Mouse (Mus musculus) left cerebral cortex, adult 18-20 months (tissue): ENCODE results near the gene Dmwd. TPM values are rescaled to one million over a fixed set of nuclear protein-coding genes. Genes with fewer than 3 reads are reported as not detected.

Source experiments
- DNase-seq, 2 experiments: peaks; one replicate each; pipeline ENCODE4 v3.0.0; 2021 to 2022; ENCODE audit warnings: low spot score in 2 of 2, mixed read lengths in 1 of 2
- total RNA-seq, 2 experiments: library from RNA; stranded (reverse); gene quantifications; 2 replicates each; pipeline ENCODE4 v1.2.3; 2021

The Dmwd gene
- total RNA-seq, 2 experiments from 2014 or later = 143 TPM

GRCm38 (mm10) chr7:19093537-19094385, 17.7 kb downstream of the Dmwd start:
- peak; percentile 70 to 81 for DNase-seq

- DNase-seq = peak in 1 of 2 experiments; percentile 47
These were observed 18.4 kb downstream of the Dmwd start, which contains the start of gene Six5 for GRCm38 (mm10) chr7:19094471-19094825. Gene Six5 (plus strand): TSS chr7:19094594.

GRCm38 (mm10) chr7:19094826-19095750, 19.1 kb downstream of the Dmwd start:
- peak in 1 of 2 experiments; percentile 43 for DNase-seq

- DNase-seq = no peak
These were observed 19.7 kb downstream of the Dmwd start for GRCm38 (mm10) chr7:19095751-19096110.

GRCm38 (mm10) chr7:19096421-19096976, 20.5 kb downstream of the Dmwd start:
- no peak for DNase-seq

GRCm38 (mm10) chr7:19097217-19097616, 21.2 kb downstream of the Dmwd start:
- no peak for DNase-seq

- no peak for DNase-seq
These were observed 21.8 kb downstream of the Dmwd start for GRCm38 (mm10) chr7:19097863-19098262.

- DNase-seq = no peak
These were observed 22.8 kb downstream of the Dmwd start for GRCm38 (mm10) chr7:19098811-19099210.

- no peak for DNase-seq
These were observed 24.3 kb downstream of the Dmwd start for GRCm38 (mm10) chr7:19100290-19100689.

- DNase-seq = no peak
These were observed 27.7 kb downstream of the Dmwd start for GRCm38 (mm10) chr7:19103741-19104140.

GRCm38 (mm10) chr7:19104486-19104885, 28.5 kb downstream of the Dmwd start:
- no peak for DNase-seq

GRCm38 (mm10) chr7:19107436-19107835, 31.4 kb downstream of the Dmwd start:
- no peak for DNase-seq

GRCm38 (mm10) chr7:19109565-19109964, 33.5 kb downstream of the Dmwd start:
- DNase-seq = no peak

- DNase-seq = peak; percentile 34 to 37
These were observed 42.2 kb downstream of the Dmwd start, which contains the start of gene Gm4969 for GRCm38 (mm10) chr7:19118028-19118771. Gene Gm4969 (minus strand): TSS chr7:19118368.

GRCm38 (mm10) chr7:19119083-19119482, 43.1 kb downstream of the Dmwd start:
- DNase-seq = no peak

- DNase-seq = peak; percentile 90 to 94
These were observed 43.8 kb downstream of the Dmwd start, which contains the start of gene Fbxo46 for GRCm38 (mm10) chr7:19119631-19120429. Gene Fbxo46 (plus strand): TSS chr7:19119859.

- DNase-seq = no peak
These were observed 45.7 kb downstream of the Dmwd start for GRCm38 (mm10) chr7:19121686-19122085.

GRCm38 (mm10) chr7:19124713-19125112, 48.7 kb downstream of the Dmwd start:
- no peak for DNase-seq

- no peak for DNase-seq
These were observed 51.7 kb downstream of the Dmwd start for GRCm38 (mm10) chr7:19127744-19128143.

GRCm38 (mm10) chr7:19129396-19129795, 53.4 kb downstream of the Dmwd start:
- no peak for DNase-seq
